Mouse (Mus musculus): ENCODE measurements around the gene Klhl21.

DNA sequence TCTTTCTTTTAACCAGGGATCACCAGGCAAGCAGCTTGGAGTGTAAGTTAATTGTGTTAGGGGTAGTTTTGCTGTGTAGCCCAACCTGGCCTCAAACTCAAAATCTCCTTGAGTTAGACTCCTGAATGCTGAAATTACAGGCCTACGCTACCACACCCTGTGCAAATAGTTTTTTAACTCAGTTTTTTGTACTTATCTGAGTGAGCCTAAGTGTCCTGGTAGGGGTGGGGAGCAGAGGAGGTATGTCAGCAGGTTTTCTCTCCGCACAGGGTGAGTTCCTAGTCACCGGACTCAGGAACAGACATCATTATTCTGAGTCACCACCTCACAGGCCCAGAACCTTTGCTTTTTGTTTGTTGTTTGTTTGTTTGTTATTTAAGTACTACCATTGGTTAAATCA is 6.5 kb upstream of the Klhl21 start:
- TF ChIP-seq CTCF (IDR thresholded peaks at IDR 0.05; ENCODE audit: borderline replicate concordance, control insufficient read depth, extremely low read depth, insufficient read depth, low read length, poor library complexity) (no peak), POLR2A (IDR thresholded peaks at IDR 0.05; ENCODE audit: control insufficient read depth, extremely low read depth, insufficient read depth, low read length, poor library complexity) (no peak)
